Mouse (Mus musculus) erythroblast, embryonic 14.5 days (primary cell): Measurements from ENCODE around the gene Grip1.

Experiments used
- GATA1 ChIP-seq: IDR thresholded peaks from 2 replicates; pipeline ENCODE4 v1.6.1; 2012; ENCODE audit warnings: low read length, inconsistent platforms, mixed read lengths
- TAL1 ChIP-seq: IDR thresholded peaks from 3 replicates; pipeline ENCODE4 v1.6.1; 2012; ENCODE audit warnings: low read length, inconsistent platforms, mixed read lengths

- TF ChIP-seq GATA1 (no peak), TAL1 (no peak)
These were observed 507.3 kb downstream of the Grip1 start for GRCm38 (mm10) chr10:119960915-119961314.
